Mouse (Mus musculus): ENCODE results near the gene Rims1. TPM values are rescaled to one million over a fixed set of nuclear protein-coding genes. Genes with fewer than 3 reads are reported as not detected.

Gene Rims1
- polyA plus RNA-seq, 1 experiment from 2014 or later: 2.1 TPM

DNA sequence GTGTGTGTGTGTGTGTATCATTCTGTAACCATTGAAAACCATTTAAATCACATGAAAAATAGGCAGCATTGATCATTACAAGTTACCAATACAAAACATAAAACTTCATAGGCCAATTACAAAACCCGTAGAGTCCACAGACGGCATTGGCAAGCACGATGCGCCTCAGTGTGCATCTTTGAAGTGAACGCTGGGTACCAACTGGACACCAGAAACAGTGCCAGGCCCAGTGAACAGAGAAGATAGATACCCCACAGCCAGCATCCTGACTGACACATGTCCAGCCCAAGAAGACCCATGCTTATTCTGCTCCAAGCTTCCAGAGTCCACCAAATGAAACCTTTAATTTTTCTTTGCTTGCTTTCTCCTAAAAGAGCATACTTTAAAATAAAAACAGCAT is 18.2 kb downstream of the Rims1 start:
- Histone ChIP-seq H3K9ac (ENCODE audit: low read depth, low read length) (no peak overlapping the region), H3K9me3 (replicated peaks; ENCODE audit: control insufficient read depth, low read length) (no peaks in the 10 kb centered on the region), H3K4me2 (no peak overlapping the region), H3K4me3 (ENCODE audit: low read depth, low read length) (no peak overlapping the region), H3K27ac (ENCODE audit: low read depth, low read length) (no peak overlapping the region), H3K27me3 (ENCODE audit: control insufficient read depth, insufficient read depth, low read length) (no peaks in the 10 kb centered on the region), H3K36me3 (ENCODE audit: control insufficient read depth, insufficient read depth, low read length) (no peaks in the 10 kb centered on the region), H3K4me1 (ENCODE audit: control insufficient read depth, insufficient read depth, low read length) (no peaks in the 10 kb centered on the region)
- 94% methylated on average over 5 of the region's 5 CpGs for WGBS (ENCODE audit: insufficient replicate concordance)
- no peak for ATAC-seq (replicated peaks; ENCODE audit: insufficient number of reproducible peaks, low FRiP score, low TSS enrichment)

DNA sequence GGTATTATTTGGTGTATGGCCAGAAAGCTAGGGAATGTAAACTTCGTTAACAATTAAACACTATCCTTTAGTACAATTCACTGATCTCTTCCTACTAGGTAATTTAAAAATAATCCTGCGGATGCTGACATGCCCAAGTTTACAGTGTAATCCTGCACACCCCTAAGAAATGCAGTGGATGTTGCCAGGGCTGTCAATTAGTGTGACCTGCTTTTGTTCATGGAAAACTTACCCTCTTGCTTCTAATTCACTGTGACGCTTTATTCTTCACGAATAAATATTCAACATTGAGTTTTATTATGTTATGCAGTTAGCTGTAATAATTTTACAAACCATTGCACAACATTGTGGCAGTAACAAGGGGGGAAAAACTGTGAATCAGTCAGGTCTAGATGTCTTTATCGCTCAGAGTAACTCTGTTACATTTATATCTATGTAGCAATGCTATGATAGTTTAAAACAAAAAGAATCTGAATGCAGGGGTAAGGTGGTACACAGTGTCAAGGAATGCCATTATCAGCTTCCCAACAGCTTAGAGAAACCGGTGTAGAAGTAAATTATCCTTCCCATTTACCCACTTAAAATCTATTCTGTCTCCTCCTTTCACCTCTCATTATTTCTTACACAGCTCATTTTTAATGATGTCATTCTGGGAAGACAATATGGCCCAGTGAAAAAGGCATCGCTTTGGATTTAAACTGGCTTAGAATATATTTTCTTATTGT is 35.1 kb downstream of the Rims1 start:
- no peak overlapping the region for H3K4me3 ChIP-seq (ENCODE audit: low read depth, low read length)
- H3K27ac ChIP-seq (ENCODE audit: low read depth, low read length): no peak overlapping the region
- WGBS (ENCODE audit: insufficient replicate concordance): 71% methylated on average over 7 of the region's 7 CpGs
- H3K4me2 ChIP-seq: no peak overlapping the region
- H3K9me3 ChIP-seq (replicated peaks; ENCODE audit: control insufficient read depth, low read length): no peaks in the 10 kb centered on the region
- ATAC-seq (replicated peaks; ENCODE audit: insufficient number of reproducible peaks, low FRiP score, low TSS enrichment): no peak
- H3K27me3 ChIP-seq (ENCODE audit: control insufficient read depth, insufficient read depth, low read length): no peaks in the 10 kb centered on the region
- no peaks in the 10 kb centered on the region for H3K36me3 ChIP-seq (ENCODE audit: control insufficient read depth, insufficient read depth, low read length)
- H3K4me1 ChIP-seq (ENCODE audit: control insufficient read depth, insufficient read depth, low read length): no peaks in the 10 kb centered on the region
- H3K9ac ChIP-seq (ENCODE audit: low read depth, low read length): no peak overlapping the region

DNA sequence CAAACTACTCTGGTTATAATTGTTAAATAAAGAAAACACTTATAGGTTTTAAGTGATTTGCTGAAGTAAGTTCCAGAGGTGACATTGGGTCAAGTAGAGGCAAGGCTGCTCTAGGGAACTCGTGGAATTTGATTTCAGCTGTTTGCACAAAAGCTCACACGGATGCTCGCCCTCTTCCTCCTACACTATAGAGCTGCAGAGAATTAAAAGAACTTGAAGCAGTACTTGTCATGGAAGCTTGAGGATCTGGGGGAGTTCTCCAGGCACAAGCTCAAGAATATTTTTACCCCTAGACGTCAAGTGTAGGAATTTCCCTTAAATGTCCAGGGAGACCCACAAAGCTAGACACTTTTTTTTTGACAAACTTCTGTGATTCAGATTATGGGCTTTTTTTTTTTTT is 42.4 kb downstream of the Rims1 start:
- H3K4me3 ChIP-seq (ENCODE audit: low read depth, low read length): no peak overlapping the region
- no peak for ATAC-seq (replicated peaks; ENCODE audit: insufficient number of reproducible peaks, low FRiP score, low TSS enrichment)
- no peak overlapping the region for H3K27ac ChIP-seq (ENCODE audit: low read depth, low read length)
- H3K4me1 ChIP-seq (ENCODE audit: control insufficient read depth, insufficient read depth, low read length): no peaks in the 10 kb centered on the region
- 74% methylated on average over 4 of the region's 4 CpGs for WGBS (ENCODE audit: insufficient replicate concordance)
- H3K4me2 ChIP-seq: no peak overlapping the region
- no peaks in the 10 kb centered on the region for H3K9me3 ChIP-seq (replicated peaks; ENCODE audit: control insufficient read depth, low read length)
- no peaks in the 10 kb centered on the region for H3K36me3 ChIP-seq (ENCODE audit: control insufficient read depth, insufficient read depth, low read length)
- no peaks in the 10 kb centered on the region for H3K27me3 ChIP-seq (ENCODE audit: control insufficient read depth, insufficient read depth, low read length)
- no peak overlapping the region for H3K9ac ChIP-seq (ENCODE audit: low read depth, low read length)

DNA sequence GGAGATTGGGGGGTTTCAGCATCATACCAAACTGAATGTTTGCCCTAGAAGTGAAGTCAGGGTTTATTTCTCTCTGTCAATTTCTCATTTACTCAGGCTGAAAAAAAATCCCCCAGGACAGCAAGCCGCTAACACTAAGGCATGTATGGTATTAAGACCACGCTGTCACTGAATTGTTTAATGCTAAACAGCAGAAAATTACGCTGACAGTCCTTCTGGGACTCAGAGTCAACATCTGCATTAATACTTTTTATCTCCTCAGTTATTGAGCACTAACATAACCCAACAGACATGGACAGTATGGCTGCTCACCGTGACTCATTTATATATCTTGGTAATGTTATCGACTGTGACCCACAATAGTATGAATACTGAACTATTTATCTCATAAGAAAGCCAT is 43.0 kb downstream of the Rims1 start:
- WGBS (ENCODE audit: insufficient replicate concordance): 85% methylated on average over 5 of the region's 5 CpGs
- H3K4me2 ChIP-seq: no peak overlapping the region
- no peaks in the 10 kb centered on the region for H3K27me3 ChIP-seq (ENCODE audit: control insufficient read depth, insufficient read depth, low read length)
- H3K27ac ChIP-seq (ENCODE audit: low read depth, low read length): no peak overlapping the region
- no peaks in the 10 kb centered on the region for H3K36me3 ChIP-seq (ENCODE audit: control insufficient read depth, insufficient read depth, low read length)
- H3K9me3 ChIP-seq (replicated peaks; ENCODE audit: control insufficient read depth, low read length): no peaks in the 10 kb centered on the region
- no peaks in the 10 kb centered on the region for H3K4me1 ChIP-seq (ENCODE audit: control insufficient read depth, insufficient read depth, low read length)
- ATAC-seq (replicated peaks; ENCODE audit: insufficient number of reproducible peaks, low FRiP score, low TSS enrichment): no peak
- no peak overlapping the region for H3K4me3 ChIP-seq (ENCODE audit: low read depth, low read length)
- H3K9ac ChIP-seq (ENCODE audit: low read depth, low read length): no peak overlapping the region

DNA sequence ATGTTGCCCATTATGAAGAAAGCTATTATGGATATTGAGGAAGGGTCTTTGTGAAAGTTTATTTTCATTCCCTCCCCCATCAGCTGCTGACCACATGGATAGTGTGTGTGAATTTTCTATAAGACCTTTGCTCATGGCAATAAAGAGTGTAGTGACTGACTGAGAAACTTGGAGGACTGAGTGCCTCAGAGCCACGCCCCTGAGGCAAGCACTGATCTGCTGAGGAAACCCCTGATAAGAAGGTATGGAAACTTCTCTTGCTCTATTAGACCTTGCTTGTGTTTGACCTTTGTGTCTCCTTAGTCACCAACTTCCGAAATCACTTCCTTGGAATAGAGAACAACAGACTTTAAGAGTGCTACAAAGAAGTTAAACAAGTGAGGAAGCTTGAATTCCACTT is 55.3 kb downstream of the Rims1 start:
- WGBS (ENCODE audit: insufficient replicate concordance): 53% methylated on average over 2 of the region's 2 CpGs
- Histone ChIP-seq H3K27me3 (ENCODE audit: control insufficient read depth, insufficient read depth, low read length) (no peaks in the 10 kb centered on the region), H3K4me2 (no peak overlapping the region), H3K4me1 (ENCODE audit: control insufficient read depth, insufficient read depth, low read length) (no peaks in the 10 kb centered on the region), H3K9ac (ENCODE audit: low read depth, low read length) (no peak overlapping the region), H3K36me3 (ENCODE audit: control insufficient read depth, insufficient read depth, low read length) (no peaks in the 10 kb centered on the region), H3K4me3 (ENCODE audit: low read depth, low read length) (no peak overlapping the region), H3K9me3 (replicated peaks; ENCODE audit: control insufficient read depth, low read length) (no peaks in the 10 kb centered on the region), H3K27ac (ENCODE audit: low read depth, low read length) (no peak overlapping the region)
- no peak for ATAC-seq (replicated peaks; ENCODE audit: insufficient number of reproducible peaks, low FRiP score, low TSS enrichment)

DNA sequence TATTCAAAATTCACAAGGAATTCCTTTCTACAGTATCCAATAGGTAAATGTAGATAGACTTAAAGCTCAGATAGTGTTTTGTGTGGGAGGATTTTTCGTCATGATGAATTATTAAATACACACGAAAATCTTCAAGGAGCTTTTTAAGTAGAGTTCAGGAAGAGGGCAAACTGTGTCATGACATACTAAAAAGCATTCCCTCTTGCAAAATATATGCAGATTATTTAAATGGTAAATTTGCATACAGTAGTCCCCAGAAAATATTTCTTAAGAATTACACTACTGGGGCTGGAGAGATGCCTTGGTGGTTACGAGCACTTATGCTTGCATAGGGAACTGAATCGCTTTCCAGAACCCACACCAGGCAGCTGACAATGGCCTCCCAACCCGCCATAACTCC is 61.1 kb downstream of the Rims1 start:
- ATAC-seq (replicated peaks; ENCODE audit: insufficient number of reproducible peaks, low FRiP score, low TSS enrichment): no peak
- 75% methylated on average over 5 of the region's 5 CpGs for WGBS (ENCODE audit: insufficient replicate concordance)
- Histone ChIP-seq H3K27me3 (ENCODE audit: control insufficient read depth, insufficient read depth, low read length) (no peaks in the 10 kb centered on the region), H3K4me1 (ENCODE audit: control insufficient read depth, insufficient read depth, low read length) (no peaks in the 10 kb centered on the region), H3K9me3 (replicated peaks; ENCODE audit: control insufficient read depth, low read length) (no peaks in the 10 kb centered on the region), H3K4me2 (no peak overlapping the region), H3K4me3 (ENCODE audit: low read depth, low read length) (no peak overlapping the region), H3K36me3 (ENCODE audit: control insufficient read depth, insufficient read depth, low read length) (no peaks in the 10 kb centered on the region), H3K27ac (ENCODE audit: low read depth, low read length) (no peak overlapping the region), H3K9ac (ENCODE audit: low read depth, low read length) (no peak overlapping the region)

DNA sequence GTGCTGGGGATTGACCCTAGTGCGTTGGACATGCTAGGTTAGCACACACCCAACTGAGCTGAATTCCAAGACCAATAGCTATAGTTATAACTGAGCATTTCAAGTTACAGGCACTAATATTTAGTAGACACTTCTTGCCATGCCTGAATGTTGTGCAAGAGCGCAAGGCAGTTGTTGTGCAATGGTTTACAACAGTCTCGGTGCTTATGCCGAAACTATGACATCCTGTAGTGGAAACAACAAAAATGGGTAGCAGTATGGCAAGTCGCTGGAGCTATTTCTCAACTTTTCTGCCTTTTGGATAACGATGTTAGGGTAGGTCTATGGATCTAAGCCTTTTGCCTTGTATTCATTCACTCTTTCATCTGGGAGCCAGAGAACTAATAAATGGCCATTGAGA is 68.3 kb downstream of the Rims1 start:
- Histone ChIP-seq H3K9ac (ENCODE audit: low read depth, low read length) (no peak overlapping the region), H3K27me3 (ENCODE audit: control insufficient read depth, insufficient read depth, low read length) (no peaks in the 10 kb centered on the region), H3K4me2 (no peak overlapping the region), H3K4me1 (ENCODE audit: control insufficient read depth, insufficient read depth, low read length) (no peaks in the 10 kb centered on the region), H3K4me3 (ENCODE audit: low read depth, low read length) (no peak overlapping the region), H3K9me3 (replicated peaks; ENCODE audit: control insufficient read depth, low read length) (no peaks in the 10 kb centered on the region), H3K27ac (ENCODE audit: low read depth, low read length) (no peak overlapping the region), H3K36me3 (ENCODE audit: control insufficient read depth, insufficient read depth, low read length) (no peaks in the 10 kb centered on the region)
- 85% methylated on average over 6 of the region's 6 CpGs for WGBS (ENCODE audit: insufficient replicate concordance)
- no peak for ATAC-seq (replicated peaks; ENCODE audit: insufficient number of reproducible peaks, low FRiP score, low TSS enrichment)

DNA sequence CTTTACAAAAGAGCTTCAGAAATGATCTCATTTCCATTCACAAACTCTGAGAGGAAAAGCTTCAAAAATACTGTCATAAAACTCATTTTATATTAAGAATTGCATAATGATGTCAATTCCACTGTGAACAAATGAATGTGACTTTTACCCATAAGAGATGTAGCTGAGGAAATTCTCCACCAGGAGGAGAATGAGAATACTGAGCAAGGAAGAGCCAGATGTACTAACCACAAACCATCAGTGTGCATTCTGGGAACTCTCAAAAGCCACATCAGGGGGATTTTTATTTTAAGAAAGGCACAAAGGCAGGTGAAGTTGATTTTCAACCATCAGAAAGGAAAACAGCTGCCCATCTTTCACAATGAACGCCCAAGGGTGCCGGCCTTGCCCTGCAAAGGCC is 71.4 kb downstream of the Rims1 start:
- no peak for ATAC-seq (replicated peaks; ENCODE audit: insufficient number of reproducible peaks, low FRiP score, low TSS enrichment)
- no peak overlapping the region for H3K4me3 ChIP-seq (ENCODE audit: low read depth, low read length)
- WGBS (ENCODE audit: insufficient replicate concordance): 79% methylated on average over 2 of the region's 2 CpGs
- no peak overlapping the region for H3K27ac ChIP-seq (ENCODE audit: low read depth, low read length)
- H3K36me3 ChIP-seq (ENCODE audit: control insufficient read depth, insufficient read depth, low read length): no peaks in the 10 kb centered on the region
- no peaks in the 10 kb centered on the region for H3K9me3 ChIP-seq (replicated peaks; ENCODE audit: control insufficient read depth, low read length)
- H3K9ac ChIP-seq (ENCODE audit: low read depth, low read length): no peak overlapping the region
- H3K27me3 ChIP-seq (ENCODE audit: control insufficient read depth, insufficient read depth, low read length): no peaks in the 10 kb centered on the region
- H3K4me1 ChIP-seq (ENCODE audit: control insufficient read depth, insufficient read depth, low read length): no peaks in the 10 kb centered on the region
- H3K4me2 ChIP-seq: no peak overlapping the region

DNA sequence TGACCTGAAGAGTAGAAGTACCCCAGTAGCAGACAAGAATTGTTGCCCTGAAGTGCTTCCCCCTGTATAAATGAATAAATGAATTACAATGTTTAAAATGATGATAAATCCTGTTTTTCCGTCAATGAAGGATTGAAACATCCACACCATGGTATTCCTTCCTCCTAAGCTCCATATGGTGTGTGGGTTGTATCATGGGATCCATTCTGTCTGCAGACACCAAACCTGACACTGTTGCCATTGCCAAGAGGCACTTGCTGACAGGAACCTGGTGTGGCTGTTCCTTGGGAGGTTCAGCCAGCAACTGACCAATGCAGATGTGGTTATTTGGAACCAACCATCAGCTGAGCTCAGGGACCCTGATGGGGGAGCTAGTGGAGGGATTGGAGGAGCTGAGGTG is 72.5 kb downstream of the Rims1 start:
- no peaks in the 10 kb centered on the region for H3K9me3 ChIP-seq (replicated peaks; ENCODE audit: control insufficient read depth, low read length)
- ATAC-seq (replicated peaks; ENCODE audit: insufficient number of reproducible peaks, low FRiP score, low TSS enrichment): no peak
- WGBS (ENCODE audit: insufficient replicate concordance): 79% methylated on average over 1 of the region's 1 CpGs
- no peak overlapping the region for H3K27ac ChIP-seq (ENCODE audit: low read depth, low read length)
- no peak overlapping the region for H3K4me2 ChIP-seq
- H3K4me3 ChIP-seq (ENCODE audit: low read depth, low read length): no peak overlapping the region
- H3K9ac ChIP-seq (ENCODE audit: low read depth, low read length): no peak overlapping the region
- H3K27me3 ChIP-seq (ENCODE audit: control insufficient read depth, insufficient read depth, low read length): no peaks in the 10 kb centered on the region
- no peaks in the 10 kb centered on the region for H3K4me1 ChIP-seq (ENCODE audit: control insufficient read depth, insufficient read depth, low read length)
- no peaks in the 10 kb centered on the region for H3K36me3 ChIP-seq (ENCODE audit: control insufficient read depth, insufficient read depth, low read length)
